Mouse (Mus musculus) stomach, postnatal 0 days (tissue): ENCODE results near the gene 4833439L19Rik.

Source experiments
- CTCF ChIP-seq: IDR thresholded peaks from 2 replicates; pipeline ENCODE4 v1.5.1; 2016; ENCODE audit warnings: antibody characterized with exemption, low read depth, mild to moderate bottlenecking, moderate library complexity
- EP300 ChIP-seq: optimal IDR thresholded peaks from 2 replicates; pipeline ENCODE3; 2016; ENCODE audit warnings: antibody characterized with exemption

- no peak for TF ChIP-seq CTCF
- TF ChIP-seq EP300, result no peak
Measured at GRCm38 (mm10) chr13:54577652-54578507, 12.6 kb upstream of the 4833439L19Rik start.
